Mouse (Mus musculus) lung, postnatal 14 days (tissue): ENCODE results near the gene Prps1.
"Not testable (repeated sequence)": the region's sequence is repeated elsewhere in the genome, so short reads cannot be mapped to it uniquely, and the experiment has no call there.

Experiments used
- DNase-seq: peaks from one replicate; pipeline ENCODE4 v3.0.0; 2021

Prps1 gene

GRCm38 (mm10) chrX:140456279-140456731 lies at the start of gene Prps1:
Prps1 (plus strand) TSS chrX:140456613.
- DNase-seq: peak; percentile 88

DNA sequence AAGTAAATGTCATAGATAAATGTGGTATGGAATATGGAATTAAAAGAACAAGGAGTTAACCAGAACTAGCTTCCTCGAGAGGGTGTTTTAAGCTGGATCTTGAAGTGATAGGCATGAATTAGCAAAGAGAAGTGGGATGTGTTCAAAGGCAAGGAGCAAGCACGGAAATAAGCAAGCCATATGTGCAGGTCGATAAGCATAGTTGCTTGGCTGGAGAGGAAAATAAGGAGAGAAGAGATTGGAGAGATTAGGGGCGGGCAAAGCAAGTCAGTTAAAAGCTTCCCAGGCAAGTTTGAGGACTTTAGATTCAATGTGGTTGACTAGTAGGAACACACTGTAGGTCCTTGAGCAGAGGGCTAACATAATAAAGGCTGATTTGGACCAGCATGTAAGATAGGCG lies 48.8 kb upstream of the Prps1 start:
- DNase-seq: no peak

DNA sequence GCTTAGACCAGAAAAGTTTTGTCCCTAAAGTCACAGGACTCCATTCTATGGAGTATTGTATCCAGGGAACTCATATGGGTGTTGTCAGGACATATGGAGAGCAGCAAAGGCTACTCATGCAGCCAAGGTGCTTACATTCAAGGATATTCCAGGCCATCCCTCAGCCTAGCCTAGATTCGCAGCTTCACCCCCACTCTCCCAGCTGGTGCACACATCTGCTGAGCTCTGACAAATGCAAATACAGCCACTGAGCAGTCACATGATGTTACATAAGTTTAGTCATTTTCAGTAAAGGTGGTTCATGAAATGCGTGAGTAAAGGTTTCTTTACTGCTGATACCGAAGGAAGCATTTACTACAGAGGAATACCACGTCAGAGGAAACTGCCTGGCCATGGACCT lies 37.9 kb upstream of the Prps1 start:
- DNase-seq: no peak

DNA sequence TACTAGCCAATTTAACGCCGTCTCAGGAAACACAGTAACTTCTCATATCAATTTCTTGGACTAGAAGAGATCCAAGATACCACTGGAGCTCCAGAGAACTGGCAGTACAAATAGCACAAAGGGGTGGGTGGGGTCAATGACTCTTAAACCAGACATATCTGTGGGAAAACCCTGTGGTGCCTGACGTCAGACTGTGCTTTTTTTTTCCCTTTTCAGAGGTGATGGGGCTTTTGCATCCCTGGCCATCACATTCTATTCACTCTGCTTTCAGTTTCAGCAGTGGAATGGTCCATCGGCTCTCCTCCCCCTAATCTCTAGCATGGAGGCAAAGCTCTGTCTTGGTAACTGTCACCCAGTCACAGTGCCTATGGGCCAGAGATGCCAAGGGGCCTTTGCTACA lies 29.3 kb upstream of the Prps1 start:
- DNase-seq: no peak

- DNase-seq: peak; percentile 28
Observed at GRCm38 (mm10) chrX:140428252-140428651, 28.2 kb upstream of the Prps1 start.

DNA sequence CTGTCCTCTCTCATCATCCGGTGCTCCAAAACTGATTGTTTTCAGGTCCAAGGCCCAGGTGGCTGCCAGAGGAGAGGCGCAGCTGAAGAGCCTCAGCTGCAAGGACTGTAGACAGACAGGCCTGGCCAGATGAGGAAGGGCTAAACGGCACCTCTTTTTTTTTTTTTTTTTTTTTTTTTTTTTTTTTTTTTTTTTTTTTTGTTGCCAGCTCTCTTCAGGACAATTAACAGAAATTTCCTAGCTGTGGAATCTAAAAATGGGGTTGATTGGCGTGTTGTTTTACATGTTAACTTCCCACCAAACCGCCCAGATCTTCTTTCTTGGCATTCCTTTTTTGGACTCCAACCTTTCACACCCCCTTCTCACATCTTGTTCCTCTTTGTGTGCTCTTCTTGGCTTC lies 26.4 kb upstream of the Prps1 start:
- no peak for DNase-seq

GRCm38 (mm10) chrX:140430506-140430905 lies 25.9 kb upstream of the Prps1 start:
- no peak for DNase-seq

DNA sequence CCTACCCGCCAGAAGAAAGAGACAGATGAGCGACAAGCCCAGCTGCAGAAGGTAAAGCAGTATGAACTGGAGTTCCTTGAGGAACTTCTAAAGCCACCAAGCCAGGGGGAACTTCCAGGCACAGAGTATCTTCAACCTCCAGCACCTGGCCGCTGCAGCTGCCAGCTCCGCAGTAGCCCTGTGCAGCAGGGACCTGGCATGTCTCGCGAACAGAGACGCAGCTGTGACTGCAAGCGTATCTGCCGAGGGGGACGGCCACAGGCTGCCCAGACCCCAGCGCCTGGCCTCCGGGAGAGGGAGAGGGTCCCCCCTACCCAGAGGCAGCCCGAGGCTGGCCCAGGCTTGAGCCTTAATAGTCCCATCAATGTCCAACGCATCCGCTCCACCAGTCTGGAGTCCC lies 24.4 kb upstream of the Prps1 start:
- no peak for DNase-seq

GRCm38 (mm10) chrX:140432786-140433185 lies 23.6 kb upstream of the Prps1 start:
- no peak for DNase-seq

DNA sequence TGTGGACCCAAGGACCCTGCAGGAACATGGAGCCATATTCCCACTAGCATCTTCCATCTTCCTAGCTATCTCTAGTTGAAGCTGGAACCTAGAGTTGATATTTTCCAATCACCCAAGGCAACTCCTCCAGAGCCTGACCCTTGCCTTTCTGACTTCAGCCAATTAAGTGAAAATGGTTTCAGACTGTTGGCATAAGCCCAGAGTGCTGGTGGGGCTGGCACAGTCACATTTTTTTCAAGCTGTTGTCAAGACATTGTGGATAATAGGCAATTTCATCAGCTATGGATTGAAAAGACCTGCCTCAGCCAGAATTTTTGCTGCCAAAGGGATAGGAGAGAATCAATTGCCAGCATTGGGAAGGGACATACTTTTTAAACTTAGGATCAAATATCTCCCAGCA lies 18.5 kb upstream of the Prps1 start:
- DNase-seq: no peak

DNA sequence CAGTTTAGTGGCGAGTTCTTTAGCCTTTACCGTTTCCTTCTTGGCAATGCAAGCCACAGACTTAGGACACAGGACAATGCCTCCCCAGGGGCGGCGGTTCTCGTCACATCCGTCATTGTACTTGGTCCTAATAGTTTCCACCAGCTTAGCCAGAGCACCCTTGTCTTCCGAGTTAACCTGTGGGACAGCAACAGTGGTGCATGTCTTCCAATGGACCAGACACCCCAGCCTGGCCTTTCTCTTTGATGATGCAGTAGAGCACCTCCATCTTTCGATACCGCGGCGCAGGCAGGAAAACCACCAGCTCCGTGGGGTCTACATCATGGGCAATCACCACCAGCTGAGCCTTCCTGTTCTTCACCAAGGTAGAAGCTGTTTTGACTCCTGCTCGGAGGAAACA lies 10.9 kb upstream of the Prps1 start:
- DNase-seq: no peak

DNA sequence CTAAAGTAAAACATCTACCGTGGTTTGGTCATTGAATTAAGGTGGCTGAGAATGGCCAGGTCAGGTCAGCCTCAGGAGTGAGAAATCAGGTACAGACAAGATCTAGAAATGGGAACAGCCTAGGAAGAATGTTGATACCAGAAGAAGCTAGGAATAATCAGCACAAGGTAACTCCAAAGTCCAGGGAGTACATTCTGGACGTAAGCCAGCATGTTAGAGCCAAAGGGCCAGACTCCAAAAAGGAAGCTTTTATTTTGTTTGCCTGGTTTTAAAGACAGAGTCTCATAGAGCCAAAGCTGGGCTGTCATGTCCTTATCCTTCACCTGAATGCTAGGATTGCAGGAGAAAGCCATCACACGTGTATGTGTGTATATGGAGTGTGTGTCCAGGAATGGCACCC lies 6.3 kb upstream of the Prps1 start:
- no peak for DNase-seq

DNA sequence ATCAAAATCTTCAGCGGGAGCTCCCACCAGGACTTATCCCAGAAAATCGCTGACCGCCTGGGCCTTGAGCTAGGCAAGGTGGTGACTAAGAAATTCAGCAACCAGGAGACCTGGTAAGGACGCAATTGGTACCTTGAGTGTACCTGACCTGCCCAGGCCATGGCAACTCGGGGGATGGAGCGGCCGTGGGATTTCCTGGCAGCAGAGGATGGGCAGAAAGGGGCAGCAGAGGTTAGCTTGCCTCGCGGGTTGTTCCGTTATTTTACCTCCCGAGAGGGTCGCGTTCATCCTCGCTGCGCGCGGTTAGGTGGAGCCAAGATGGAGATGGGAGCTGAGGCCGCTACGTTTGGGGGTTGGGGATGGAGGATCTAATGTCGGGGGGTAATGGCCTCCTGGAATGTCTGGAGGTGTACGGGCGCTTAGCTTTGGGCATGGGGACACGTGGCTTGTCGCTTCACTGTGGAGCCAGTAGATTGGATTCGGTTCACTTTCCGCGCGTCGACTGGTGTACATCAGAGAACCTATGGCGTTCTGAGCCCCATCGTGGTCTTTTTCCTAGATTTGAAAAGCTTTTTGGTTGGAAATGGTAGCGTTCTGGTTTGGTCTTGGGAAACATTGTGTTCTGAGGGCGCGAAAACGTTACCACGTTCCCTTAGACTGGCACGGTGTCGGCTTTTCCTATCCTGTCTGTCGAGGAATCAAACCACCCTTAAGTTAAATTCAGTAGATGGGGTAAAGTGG lies 508 bp downstream of the Prps1 start:
- DNase-seq: no peak

- DNase-seq: no peak
Observed at GRCm38 (mm10) chrX:140457502-140457901, 1.1 kb downstream of the Prps1 start.

- DNase-seq: no peak
Observed at GRCm38 (mm10) chrX:140478231-140478630, 21.8 kb downstream of the Prps1 start.

- DNase-seq: peak; percentile 61
Observed at GRCm38 (mm10) chrX:140479171-140479570, 22.8 kb downstream of the Prps1 start.

- DNase-seq: no peak
Observed at GRCm38 (mm10) chrX:140489174-140489573, 32.8 kb downstream of the Prps1 start.

DNA sequence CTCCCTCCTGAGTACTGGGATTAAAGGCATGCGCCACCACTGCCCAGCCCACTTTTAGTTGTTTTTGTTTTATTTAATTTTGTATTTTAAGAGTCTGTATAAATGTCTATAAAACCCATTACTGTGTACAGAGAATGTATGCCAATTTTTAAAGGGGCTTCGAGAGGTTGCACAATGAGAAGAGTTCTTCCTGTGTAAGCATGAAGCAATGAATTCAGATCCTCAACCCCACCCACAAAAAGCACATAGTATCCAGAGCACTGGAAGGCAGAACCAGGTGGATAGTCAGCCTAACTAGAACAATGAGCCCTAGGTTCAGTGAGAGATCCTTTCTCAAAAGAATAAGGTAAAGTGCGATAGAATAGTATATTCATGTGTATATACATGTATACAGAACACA lies 33.8 kb downstream of the Prps1 start:
- DNase-seq: no peak

GRCm38 (mm10) chrX:140491884-140492571 lies 35.6 kb downstream of the Prps1 start:
- peak; percentile 52 for DNase-seq

- DNase-seq: no peak
Observed at GRCm38 (mm10) chrX:140493527-140494029, 37.2 kb downstream of the Prps1 start.

- no peak for DNase-seq
Observed at GRCm38 (mm10) chrX:140494170-140494569, 37.8 kb downstream of the Prps1 start.

DNA sequence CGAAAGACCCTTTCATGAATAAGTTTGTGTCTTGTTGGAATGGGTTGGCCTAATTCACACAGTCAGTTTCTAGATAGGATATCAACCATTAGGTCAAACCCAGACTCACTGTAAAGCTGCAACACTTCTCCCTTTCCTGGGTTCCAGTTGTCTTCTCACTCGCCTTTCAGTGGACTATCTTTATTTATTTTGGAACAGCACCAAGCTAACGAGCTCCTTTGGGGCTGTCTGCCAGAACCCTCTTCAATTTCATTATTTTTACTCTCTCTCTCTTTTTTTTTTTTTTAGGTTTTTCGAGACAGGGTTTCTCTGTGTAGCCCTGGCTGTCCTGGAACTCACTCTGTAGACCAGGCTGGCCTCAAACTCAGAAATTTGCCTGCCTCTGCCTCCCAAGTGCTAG lies 42.0 kb downstream of the Prps1 start:
- not testable (repeated sequence) for DNase-seq

DNA sequence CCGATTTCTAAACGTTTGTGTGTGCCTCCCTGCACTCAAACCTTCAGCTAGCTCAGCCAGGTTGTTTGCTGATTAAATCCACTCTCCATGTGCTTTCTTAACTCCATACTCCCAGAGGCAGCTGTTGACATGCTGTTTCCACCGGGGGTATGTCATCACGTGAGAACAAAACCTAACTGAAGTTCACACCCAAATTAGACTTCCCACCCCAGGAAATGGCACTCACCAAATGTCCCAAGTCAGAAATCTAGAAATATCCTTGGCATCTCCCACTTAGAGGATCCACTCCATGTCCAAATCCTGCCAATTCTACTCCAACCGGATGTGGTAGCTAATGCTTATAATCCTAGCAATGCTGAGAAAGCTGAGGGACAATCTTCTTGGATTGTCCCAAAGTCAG lies 43.9 kb downstream of the Prps1 start:
- no peak for DNase-seq
